Mouse (Mus musculus): Measurements from ENCODE around the gene Sgms2. TPM values are rescaled to one million over a fixed set of nuclear protein-coding genes. Genes with fewer than 3 reads are reported as not detected.
"Not testable (repeated sequence)": the region's sequence is repeated elsewhere in the genome, so short reads cannot be mapped to it uniquely, and the experiment has no call there.

Sgms2 gene
- total RNA-seq, 1 experiment from 2014 or later: 1.3 TPM

GRCm38 (mm10) chr3:131339280-131339679, 151.9 kb downstream of the Sgms2 start:
- no peak for ATAC-seq (replicated peaks in 1 of 2; ENCODE audit: insufficient read depth in 1 of 2, low FRiP score in 2 of 2, low TSS enrichment in 1 of 2, low read depth in 1 of 2, poor library complexity in 2 of 2, severe bottlenecking in 2 of 2)

- not testable (repeated sequence) for ATAC-seq (replicated peaks in 1 of 2; ENCODE audit: insufficient read depth in 1 of 2, low FRiP score in 2 of 2, low TSS enrichment in 1 of 2, low read depth in 1 of 2, poor library complexity in 2 of 2, severe bottlenecking in 2 of 2)
Observed at GRCm38 (mm10) chr3:131337749-131338148, 153.5 kb downstream of the Sgms2 start.

- no peak for ATAC-seq (replicated peaks in 1 of 2; ENCODE audit: insufficient read depth in 1 of 2, low FRiP score in 2 of 2, low TSS enrichment in 1 of 2, low read depth in 1 of 2, poor library complexity in 2 of 2, severe bottlenecking in 2 of 2)
Observed at GRCm38 (mm10) chr3:131336629-131337028, 154.6 kb downstream of the Sgms2 start.

GRCm38 (mm10) chr3:131335117-131335547, 156.1 kb downstream of the Sgms2 start:
- peak; percentile 27 to 39; a peak in 3 of 4 replicates for ATAC-seq (replicated peaks in 1 of 2; ENCODE audit: insufficient read depth in 1 of 2, low FRiP score in 2 of 2, low TSS enrichment in 1 of 2, low read depth in 1 of 2, poor library complexity in 2 of 2, severe bottlenecking in 2 of 2)

- no peak for ATAC-seq (replicated peaks in 1 of 2; ENCODE audit: insufficient read depth in 1 of 2, low FRiP score in 2 of 2, low TSS enrichment in 1 of 2, low read depth in 1 of 2, poor library complexity in 2 of 2, severe bottlenecking in 2 of 2)
Observed at GRCm38 (mm10) chr3:131327189-131327588, 164.0 kb downstream of the Sgms2 start.

- ATAC-seq (replicated peaks in 1 of 2; ENCODE audit: insufficient read depth in 1 of 2, low FRiP score in 2 of 2, low TSS enrichment in 1 of 2, low read depth in 1 of 2, poor library complexity in 2 of 2, severe bottlenecking in 2 of 2): no peak
Observed at GRCm38 (mm10) chr3:131326637-131327036, 164.6 kb downstream of the Sgms2 start.

- ATAC-seq (replicated peaks in 1 of 2; ENCODE audit: insufficient read depth in 1 of 2, low FRiP score in 2 of 2, low TSS enrichment in 1 of 2, low read depth in 1 of 2, poor library complexity in 2 of 2, severe bottlenecking in 2 of 2): no peak
Observed at GRCm38 (mm10) chr3:131322081-131322815, 169.0 kb downstream of the Sgms2 start.

GRCm38 (mm10) chr3:131320184-131320583, 171.0 kb downstream of the Sgms2 start:
- ATAC-seq (replicated peaks in 1 of 2; ENCODE audit: insufficient read depth in 1 of 2, low FRiP score in 2 of 2, low TSS enrichment in 1 of 2, low read depth in 1 of 2, poor library complexity in 2 of 2, severe bottlenecking in 2 of 2): peak; percentile 79 to 81

GRCm38 (mm10) chr3:131318211-131318610, 173.0 kb downstream of the Sgms2 start:
- no peak for ATAC-seq (replicated peaks in 1 of 2; ENCODE audit: insufficient read depth in 1 of 2, low FRiP score in 2 of 2, low TSS enrichment in 1 of 2, low read depth in 1 of 2, poor library complexity in 2 of 2, severe bottlenecking in 2 of 2)

- no peak for ATAC-seq (replicated peaks in 1 of 2; ENCODE audit: insufficient read depth in 1 of 2, low FRiP score in 2 of 2, low TSS enrichment in 1 of 2, low read depth in 1 of 2, poor library complexity in 2 of 2, severe bottlenecking in 2 of 2)
Observed at GRCm38 (mm10) chr3:131317126-131317525, 174.1 kb downstream of the Sgms2 start.

GRCm38 (mm10) chr3:131315957-131316510, 175.2 kb downstream of the Sgms2 start:
- no peak for ATAC-seq (replicated peaks in 1 of 2; ENCODE audit: insufficient read depth in 1 of 2, low FRiP score in 2 of 2, low TSS enrichment in 1 of 2, low read depth in 1 of 2, poor library complexity in 2 of 2, severe bottlenecking in 2 of 2)

GRCm38 (mm10) chr3:131312340-131312739, 178.9 kb downstream of the Sgms2 start:
- ATAC-seq (replicated peaks in 1 of 2; ENCODE audit: insufficient read depth in 1 of 2, low FRiP score in 2 of 2, low TSS enrichment in 1 of 2, low read depth in 1 of 2, poor library complexity in 2 of 2, severe bottlenecking in 2 of 2): no peak

GRCm38 (mm10) chr3:131310572-131310971, 180.6 kb downstream of the Sgms2 start:
- ATAC-seq (replicated peaks in 1 of 2; ENCODE audit: insufficient read depth in 1 of 2, low FRiP score in 2 of 2, low TSS enrichment in 1 of 2, low read depth in 1 of 2, poor library complexity in 2 of 2, severe bottlenecking in 2 of 2): no peak

GRCm38 (mm10) chr3:131307811-131308210, 183.4 kb downstream of the Sgms2 start:
- no peak for ATAC-seq (replicated peaks in 1 of 2; ENCODE audit: insufficient read depth in 1 of 2, low FRiP score in 2 of 2, low TSS enrichment in 1 of 2, low read depth in 1 of 2, poor library complexity in 2 of 2, severe bottlenecking in 2 of 2)

GRCm38 (mm10) chr3:131306255-131306654, 185.0 kb downstream of the Sgms2 start:
- no peak for ATAC-seq (replicated peaks in 1 of 2; ENCODE audit: insufficient read depth in 1 of 2, low FRiP score in 2 of 2, low TSS enrichment in 1 of 2, low read depth in 1 of 2, poor library complexity in 2 of 2, severe bottlenecking in 2 of 2)

GRCm38 (mm10) chr3:131303320-131303714, 187.9 kb downstream of the Sgms2 start:
- peak; percentile 29 to 53 for ATAC-seq (replicated peaks in 1 of 2; ENCODE audit: insufficient read depth in 1 of 2, low FRiP score in 2 of 2, low TSS enrichment in 1 of 2, low read depth in 1 of 2, poor library complexity in 2 of 2, severe bottlenecking in 2 of 2)

GRCm38 (mm10) chr3:131302452-131303319, 188.5 kb downstream of the Sgms2 start, which contains the start of gene Cyp2u1:
Gene Cyp2u1, minus strand, starts transcription at chr3:131303227.
- peak; percentile 98 to 99 for ATAC-seq (replicated peaks in 1 of 2; ENCODE audit: insufficient read depth in 1 of 2, low FRiP score in 2 of 2, low TSS enrichment in 1 of 2, low read depth in 1 of 2, poor library complexity in 2 of 2, severe bottlenecking in 2 of 2)

GRCm38 (mm10) chr3:131299908-131300307, 191.3 kb downstream of the Sgms2 start:
- ATAC-seq (replicated peaks in 1 of 2; ENCODE audit: insufficient read depth in 1 of 2, low FRiP score in 2 of 2, low TSS enrichment in 1 of 2, low read depth in 1 of 2, poor library complexity in 2 of 2, severe bottlenecking in 2 of 2): peak; percentile 19 to 30; a peak in 1 of 4 replicates
